Mouse (Mus musculus) embryonic fibroblast, embryonic 13.5 days (primary cell): ENCODE measurements around the gene Impdh1.

Experiments used
- CTCF ChIP-seq: IDR thresholded peaks from 2 replicates; pipeline ENCODE4 v1.5.1; 2011; ENCODE audit warnings: mild to moderate bottlenecking, control low read depth, low read length, moderate library complexity, borderline replicate concordance; ENCODE audit not compliant: insufficient read depth
- POLR2A ChIP-seq: IDR thresholded peaks from 2 replicates; pipeline ENCODE4 v1.6.1; 2011; ENCODE audit warnings: low read depth, mild to moderate bottlenecking, control low read depth, low read length, moderate library complexity

DNA sequence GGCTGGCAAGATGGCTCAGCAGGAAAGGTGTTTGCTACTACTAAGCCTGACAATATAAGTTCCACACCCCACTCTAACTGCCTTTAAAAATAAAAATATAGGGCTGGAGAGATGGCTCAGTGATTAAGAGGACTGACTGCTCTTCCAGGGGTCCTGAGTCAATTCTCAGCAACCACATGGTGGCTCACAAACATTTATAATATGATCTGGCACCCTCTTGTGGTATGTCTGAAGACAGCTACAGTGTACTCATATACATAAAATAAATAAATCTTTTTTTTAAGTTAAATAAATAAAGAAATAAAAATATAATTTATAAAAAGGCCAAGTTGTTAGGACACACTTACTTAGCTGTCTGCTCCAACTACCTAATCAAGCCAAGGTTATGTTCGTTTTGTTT lies 26.1 kb upstream of the Impdh1 start:
- no peak for TF ChIP-seq POLR2A
- no peak for TF ChIP-seq CTCF
